Mouse (Mus musculus) liver, embryonic 14.5 days (tissue): ENCODE data around the gene Gpd1. TPM values are rescaled to one million over a fixed set of nuclear protein-coding genes. Genes with fewer than 3 reads are reported as not detected.

Experiments
- ATAC-seq: fragments of 200-750 bp; cut with Nextera tagmentation; 2 replicates; pipeline ENCODE4 v1.8.0; 2017; ENCODE audit warnings: moderate number of reproducible peaks, mild to moderate bottlenecking, moderate library complexity; ENCODE audit not compliant: insufficient read depth
- DNase-seq, 3 experiments: peaks; one replicate each; pipeline ENCODE4 v3.0.0-alpha.2; 2012 to 2013; ENCODE audit warnings: low read depth in 3 of 3, low spot score in 3 of 3
- H3K27ac ChIP-seq: fragments of 300-500 bp; sonication (generic); 2 replicates; pipeline ENCODE4 v1.5.1; 2014; ENCODE audit warnings: moderate library complexity, mild to moderate bottlenecking, control low read depth, inconsistent platforms
- H3K27me3 ChIP-seq: fragments of 300-500 bp; sonication (generic); 2 replicates; pipeline ENCODE4 v1.6.1; 2014; ENCODE audit warnings: mild to moderate bottlenecking, low read length, moderate library complexity; ENCODE audit not compliant: control insufficient read depth, insufficient read depth
- H3K36me3 ChIP-seq: fragments of 300-500 bp; sonication (generic); replicated peaks from 2 replicates; pipeline ENCODE4 v1.6.1; 2014; ENCODE audit warnings: low read depth; ENCODE audit not compliant: control insufficient read depth, insufficient read depth
- H3K4me1 ChIP-seq, 2 experiments: fragments of 200-500 bp in 1 of 2; fragments of 300-500 bp in 1 of 2; sonication (generic) in 1 of 2; replicated peaks; 2 replicates each; pipeline ENCODE4 v1.6.1; 2012 to 2014; ENCODE audit warnings: antibody characterized with exemption in 1 of 2, inconsistent platforms in 1 of 2, low read length in 1 of 2; ENCODE audit not compliant: control insufficient read depth in 2 of 2, insufficient read depth in 2 of 2
- H3K4me2 ChIP-seq: fragments of 300-500 bp; sonication (generic); 2 replicates; pipeline ENCODE4 v1.6.1; 2014; ENCODE audit warnings: low read depth, mild to moderate bottlenecking, control low read depth, moderate library complexity
- H3K4me3 ChIP-seq, 2 experiments: fragments of 200-500 bp in 1 of 2; fragments of 300-500 bp in 1 of 2; sonication (generic) in 1 of 2; 2 replicates each; pipeline ENCODE4 v1.5.1; 2012 to 2014; ENCODE audit warnings: low read depth in 2 of 2, low read length in 2 of 2, mild to moderate bottlenecking in 2 of 2, control low read depth in 1 of 2, inconsistent platforms in 1 of 2, moderate library complexity in 1 of 2; ENCODE audit not compliant: insufficient read depth in 1 of 2
- H3K9ac ChIP-seq: fragments of 300-500 bp; sonication (generic); replicated peaks from 2 replicates; pipeline ENCODE4 v1.6.1; 2014; ENCODE audit warnings: mild to moderate bottlenecking, control low read depth, moderate library complexity
- H3K9me3 ChIP-seq: fragments of 300-500 bp; sonication (generic); 2 replicates; pipeline ENCODE4 v1.6.1; 2016; ENCODE audit warnings: low read length, mixed read lengths; ENCODE audit not compliant: control insufficient read depth
- CTCF ChIP-seq: IDR thresholded peaks from 2 replicates; pipeline ENCODE4 v1.5.1; 2016; ENCODE audit warnings: antibody characterized with exemption, low read depth, control low read depth
- EP300 ChIP-seq: IDR thresholded peaks from 2 replicates; pipeline ENCODE4 v1.6.1; 2016; ENCODE audit warnings: antibody characterized with exemption, low read depth
- WGBS: fragments of 180-500 bp; shearing (Covaris S2); extraction: QIAGEN DNeasy Blood & Tissue Kit; methylation state at CpG from one replicate; pipeline ENCODE4 v1.1.7; 2014; ENCODE audit not compliant: insufficient replicate concordance; 5-methylcytosine and 5-hydroxymethylcytosine counted together
- polyA plus RNA-seq, 2 experiments: library from polyadenylated mRNA; depleted of rRNA in 1 of 2; stranded (reverse) in 1 of 2; unstranded in 1 of 2; fragments of >200 nt; fragmentation: Nextera tagmentation in 1 of 2; extraction: Ambion mirVana in 1 of 2; gene quantifications; 2 replicates each; pipeline versions ENCODE4 v1.2.1 to v1.2.3; 2012 to 2014

The Gpd1 gene
- polyA plus RNA-seq, 2 experiments = 5.2 to 8.1 TPM

DNA sequence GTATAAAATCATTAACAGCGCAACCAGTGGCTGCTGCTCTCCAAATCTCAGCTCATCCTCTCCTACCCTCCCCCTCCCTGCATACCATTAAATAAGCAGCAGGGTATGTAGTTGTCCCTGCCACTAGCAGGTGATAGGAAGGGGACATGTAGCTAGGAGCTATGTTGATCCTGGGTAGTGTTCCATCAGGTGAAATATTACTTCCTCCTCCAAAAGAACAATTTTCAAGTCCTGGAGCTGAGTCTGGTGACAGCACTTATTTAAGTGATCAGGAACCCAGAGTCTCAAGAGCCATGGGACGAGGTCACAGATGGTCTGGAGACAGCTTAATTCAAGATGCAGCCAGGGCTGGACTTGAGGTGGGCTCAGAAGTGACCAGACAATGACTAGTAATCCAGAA, 18.3 kb downstream of the Gpd1 start:
- Histone ChIP-seq H3K4me2 (no peak overlapping the region), H3K36me3 (no peaks in the 10 kb centered on the region), H3K4me1 (no peaks in the 10 kb centered on the region), H3K27ac (no peak overlapping the region), H3K9ac (no peak overlapping the region), H3K4me3 (no peak overlapping the region), H3K27me3 (no peaks in the 10 kb centered on the region), H3K9me3 (no peaks in the 10 kb centered on the region)
- ATAC-seq (no peak), DNase-seq (no peak)
- TF ChIP-seq CTCF (no peak), EP300 (no peak)
- 79% methylated on average over 2 of the region's 2 CpGs for WGBS

DNA sequence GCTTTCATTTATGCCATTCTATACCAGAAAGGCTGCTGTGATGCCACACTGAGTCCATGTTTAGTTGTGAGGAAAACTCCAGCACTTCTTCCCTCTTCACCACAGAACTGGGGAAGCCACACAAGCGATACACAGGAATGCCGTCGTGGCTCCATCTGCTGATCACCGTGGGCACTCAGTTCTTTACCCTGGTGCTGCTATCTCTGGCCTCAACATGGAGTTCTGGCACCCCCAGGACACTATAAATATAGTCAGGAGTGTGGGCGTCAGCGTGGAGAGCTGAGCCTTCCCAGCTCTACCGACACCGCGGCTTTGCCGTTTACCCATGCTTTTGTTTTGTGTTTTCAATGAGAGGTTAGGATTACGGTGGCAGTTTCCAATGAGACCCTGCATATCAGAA, 19.4 kb downstream of the Gpd1 start:
- TF ChIP-seq EP300 (no peak), CTCF (no peak)
- no peak overlapping the region for H3K27ac ChIP-seq
- H3K27me3 ChIP-seq = no peaks in the 10 kb centered on the region
- 85% methylated on average over 11 of the region's 11 CpGs for WGBS
- DNase-seq (no peak), ATAC-seq (no peak)
- no peaks in the 10 kb centered on the region for H3K4me1 ChIP-seq
- no peak overlapping the region for H3K4me2 ChIP-seq
- no peak overlapping the region for H3K4me3 ChIP-seq
- no peaks in the 10 kb centered on the region for H3K36me3 ChIP-seq
- no peak overlapping the region for H3K9ac ChIP-seq
- no peaks in the 10 kb centered on the region for H3K9me3 ChIP-seq

DNA sequence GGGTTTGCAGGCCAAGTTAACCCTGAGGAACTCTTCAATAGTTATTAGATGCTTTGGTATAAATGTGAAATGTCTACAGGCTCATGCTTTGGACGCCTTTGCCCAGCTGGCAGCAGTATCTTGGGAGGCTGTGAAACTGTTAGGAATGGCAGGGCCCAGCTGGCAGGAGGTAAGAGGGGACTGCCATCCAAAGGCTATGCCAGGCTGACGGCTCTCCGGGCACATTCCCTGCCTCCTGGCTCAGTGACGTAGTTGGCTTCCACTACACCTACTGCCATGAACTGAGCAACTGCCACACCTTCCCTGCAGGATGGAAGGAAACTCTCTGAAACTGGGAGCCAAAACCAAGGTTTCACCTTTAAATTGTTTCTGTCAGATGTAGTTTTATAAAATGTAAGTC, 22.9 kb downstream of the Gpd1 start:
- Histone ChIP-seq H3K4me2 (no peak overlapping the region), H3K4me1 (no peaks in the 10 kb centered on the region), H3K9me3 (no peaks in the 10 kb centered on the region), H3K27me3 (no peaks in the 10 kb centered on the region), H3K27ac (no peak overlapping the region), H3K9ac (no peak overlapping the region), H3K4me3 (no peak overlapping the region), H3K36me3 (no peaks in the 10 kb centered on the region)
- no peak for ATAC-seq
- TF ChIP-seq CTCF (no peak), EP300 (no peak)
- WGBS = 73% methylated on average over 4 of the region's 4 CpGs
- no peak for DNase-seq

DNA sequence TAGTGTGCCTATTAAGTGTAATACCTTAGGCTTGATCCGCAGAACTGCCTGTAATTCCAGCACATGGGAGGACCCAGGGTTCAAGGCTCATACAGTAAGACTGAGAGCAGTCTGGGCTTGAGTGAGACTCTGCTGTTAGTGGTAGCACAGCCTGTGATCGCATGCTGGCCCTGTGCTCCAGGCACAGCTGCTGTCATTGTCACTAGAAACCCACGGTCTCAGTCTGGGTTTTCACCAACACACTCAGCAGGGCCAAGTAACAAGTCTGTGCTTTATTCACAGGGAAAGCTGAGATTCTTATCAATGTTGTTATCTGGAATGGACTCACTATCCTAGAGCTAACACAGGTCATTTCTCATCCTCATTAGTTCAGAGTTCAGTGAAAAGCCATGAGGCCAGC, 36.9 kb downstream of the Gpd1 start:
- Histone ChIP-seq H3K4me1 (peaks cover 0 to 4% of the 10 kb centered on the region in 2 experiments; a peak in 1 of 4 replicates), H3K9me3 (no peaks in the 10 kb centered on the region), H3K27me3 (no peaks in the 10 kb centered on the region), H3K4me3 (no peak overlapping the region), H3K27ac (no peak overlapping the region), H3K9ac (no peak overlapping the region), H3K36me3 (no peaks in the 10 kb centered on the region), H3K4me2 (no peak overlapping the region)
- ATAC-seq (no peak), DNase-seq (no peak)
- WGBS = 63% methylated on average over 3 of the region's 3 CpGs
- TF ChIP-seq EP300 = no peak
- no peak for TF ChIP-seq CTCF

DNA sequence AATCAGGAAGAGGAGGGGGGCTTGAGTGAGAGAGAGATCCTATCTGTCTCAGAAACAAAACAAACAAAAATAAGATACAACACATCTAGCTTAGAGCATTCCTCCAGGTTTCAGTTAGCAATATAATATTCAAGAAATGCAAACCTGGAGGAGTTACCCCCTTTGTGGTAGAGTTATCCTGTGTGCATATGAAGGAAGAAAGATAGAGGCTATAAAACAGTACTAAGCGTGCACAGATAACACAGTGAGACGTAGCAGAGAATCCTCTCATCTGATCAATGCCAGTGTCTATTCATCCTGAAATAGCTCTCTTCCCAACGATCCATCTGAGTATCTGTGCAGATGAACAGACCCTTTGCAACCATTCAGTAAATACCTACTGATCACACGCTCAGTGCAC, 50.2 kb downstream of the Gpd1 start:
- H3K4me3 ChIP-seq = no peak overlapping the region
- no peak for TF ChIP-seq CTCF
- no peak for TF ChIP-seq EP300
- ATAC-seq (no peak), DNase-seq (no peak)
- WGBS = 30% methylated on average over 4 of the region's 4 CpGs
- H3K4me1 ChIP-seq = peaks cover 5% of the 10 kb centered on the region in 2 experiments; a peak in 2 of 4 replicates
- H3K4me2 ChIP-seq = no peak overlapping the region
- H3K9ac ChIP-seq = no peak overlapping the region
- no peaks in the 10 kb centered on the region for H3K9me3 ChIP-seq
- H3K27ac ChIP-seq = no peak overlapping the region
- H3K36me3 ChIP-seq = no peaks in the 10 kb centered on the region
- no peaks in the 10 kb centered on the region for H3K27me3 ChIP-seq

DNA sequence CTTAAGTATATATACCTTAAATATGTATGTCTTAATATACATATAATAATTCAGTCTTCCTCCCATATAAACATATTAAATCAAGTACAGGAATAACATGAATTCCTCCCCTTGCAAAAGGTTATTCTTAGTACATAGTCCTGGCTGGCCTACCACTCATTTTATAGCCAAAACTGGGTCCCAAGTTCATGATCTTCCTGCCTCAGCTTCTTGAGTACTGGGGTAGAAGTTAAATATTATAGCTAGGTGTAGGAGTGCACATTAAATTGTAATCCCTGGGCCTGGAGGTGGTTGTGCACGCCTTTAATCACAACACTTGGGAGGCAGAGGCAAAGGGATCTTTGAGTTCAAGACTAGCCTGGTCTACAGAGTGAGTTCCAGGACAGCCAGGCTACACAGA, 51.4 kb downstream of the Gpd1 start:
- no peak for TF ChIP-seq CTCF
- TF ChIP-seq EP300 = no peak
- H3K9me3 ChIP-seq = no peaks in the 10 kb centered on the region
- DNase-seq (no peak), ATAC-seq (no peak)
- no peaks in the 10 kb centered on the region for H3K27me3 ChIP-seq
- 81% methylated on average over 1 of the region's 1 CpGs for WGBS
- no peaks in the 10 kb centered on the region for H3K36me3 ChIP-seq
- H3K4me2 ChIP-seq = no peak overlapping the region
- H3K27ac ChIP-seq = no peak overlapping the region
- no peak overlapping the region for H3K4me3 ChIP-seq
- H3K9ac ChIP-seq = no peak overlapping the region
- H3K4me1 ChIP-seq = peaks cover 5% of the 10 kb centered on the region in 2 experiments; a peak in 2 of 4 replicates
